Mouse (Mus musculus): ENCODE results near the gene Clic5.
A peak's percentile ranks its signal among the peaks of the same experiment; 100 is the strongest.

The Clic5 gene

GRCm38 (mm10) chr17:44202952-44203351 is 14.6 kb downstream of the Clic5 start:
- no peak for DNase-seq

GRCm38 (mm10) chr17:44204787-44205186 is 16.4 kb downstream of the Clic5 start:
- DNase-seq = no peak

- no peak for DNase-seq
Observed at GRCm38 (mm10) chr17:44205562-44205961, 17.2 kb downstream of the Clic5 start.

GRCm38 (mm10) chr17:44208900-44209299 is 20.5 kb downstream of the Clic5 start:
- DNase-seq = no peak

GRCm38 (mm10) chr17:44212960-44213619 is 24.7 kb downstream of the Clic5 start:
- DNase-seq = no peak

- no peak for DNase-seq
Observed at GRCm38 (mm10) chr17:44215196-44215799, 26.9 kb downstream of the Clic5 start.

GRCm38 (mm10) chr17:44217185-44217584 is 28.8 kb downstream of the Clic5 start:
- DNase-seq = no peak

GRCm38 (mm10) chr17:44219943-44220342 is 31.6 kb downstream of the Clic5 start:
- DNase-seq = no peak

- no peak for DNase-seq
Observed at GRCm38 (mm10) chr17:44228428-44228827, 40.0 kb downstream of the Clic5 start.

- DNase-seq = no peak
Observed at GRCm38 (mm10) chr17:44230083-44230482, 41.7 kb downstream of the Clic5 start.

- no peak for DNase-seq
Observed at GRCm38 (mm10) chr17:44239030-44239721, 50.8 kb downstream of the Clic5 start.

GRCm38 (mm10) chr17:44240742-44241141 is 52.4 kb downstream of the Clic5 start:
- no peak for DNase-seq

GRCm38 (mm10) chr17:44244096-44244495 is 55.7 kb downstream of the Clic5 start:
- DNase-seq = no peak

- DNase-seq = no peak
Observed at GRCm38 (mm10) chr17:44244625-44245024, 56.2 kb downstream of the Clic5 start.

- DNase-seq = no peak
Observed at GRCm38 (mm10) chr17:44246153-44246700, 57.8 kb downstream of the Clic5 start.

GRCm38 (mm10) chr17:44249544-44249943 is 61.2 kb downstream of the Clic5 start:
- DNase-seq = no peak

- DNase-seq = no peak
Observed at GRCm38 (mm10) chr17:44252653-44253052, 64.3 kb downstream of the Clic5 start.

GRCm38 (mm10) chr17:44254698-44255097 is 66.3 kb downstream of the Clic5 start:
- DNase-seq = no peak

- peak; percentile 35 to 57 for DNase-seq
Observed at GRCm38 (mm10) chr17:44256583-44256982, 68.2 kb downstream of the Clic5 start.

GRCm38 (mm10) chr17:44259245-44259644 is 70.9 kb downstream of the Clic5 start:
- DNase-seq = no peak

- DNase-seq = peak; percentile 24 to 50
Observed at GRCm38 (mm10) chr17:44261594-44262202, 73.3 kb downstream of the Clic5 start.

- no peak for DNase-seq
Observed at GRCm38 (mm10) chr17:44270043-44270442, 81.7 kb downstream of the Clic5 start.

GRCm38 (mm10) chr17:44271426-44271825 is 83.0 kb downstream of the Clic5 start:
- no peak for DNase-seq

Data from cerebellum, adult 18-20 months (tissue).